Mouse (Mus musculus) embryonic fibroblast, embryonic 13.5 days (primary cell): ENCODE data around the gene Lurap1l.

Experiments used
- CTCF ChIP-seq: IDR thresholded peaks from 2 replicates; pipeline ENCODE4 v1.5.1; 2011; ENCODE audit warnings: mild to moderate bottlenecking, control low read depth, low read length, moderate library complexity, borderline replicate concordance; ENCODE audit not compliant: insufficient read depth
- POLR2A ChIP-seq: IDR thresholded peaks from 2 replicates; pipeline ENCODE4 v1.6.1; 2011; ENCODE audit warnings: low read depth, mild to moderate bottlenecking, control low read depth, low read length, moderate library complexity

DNA sequence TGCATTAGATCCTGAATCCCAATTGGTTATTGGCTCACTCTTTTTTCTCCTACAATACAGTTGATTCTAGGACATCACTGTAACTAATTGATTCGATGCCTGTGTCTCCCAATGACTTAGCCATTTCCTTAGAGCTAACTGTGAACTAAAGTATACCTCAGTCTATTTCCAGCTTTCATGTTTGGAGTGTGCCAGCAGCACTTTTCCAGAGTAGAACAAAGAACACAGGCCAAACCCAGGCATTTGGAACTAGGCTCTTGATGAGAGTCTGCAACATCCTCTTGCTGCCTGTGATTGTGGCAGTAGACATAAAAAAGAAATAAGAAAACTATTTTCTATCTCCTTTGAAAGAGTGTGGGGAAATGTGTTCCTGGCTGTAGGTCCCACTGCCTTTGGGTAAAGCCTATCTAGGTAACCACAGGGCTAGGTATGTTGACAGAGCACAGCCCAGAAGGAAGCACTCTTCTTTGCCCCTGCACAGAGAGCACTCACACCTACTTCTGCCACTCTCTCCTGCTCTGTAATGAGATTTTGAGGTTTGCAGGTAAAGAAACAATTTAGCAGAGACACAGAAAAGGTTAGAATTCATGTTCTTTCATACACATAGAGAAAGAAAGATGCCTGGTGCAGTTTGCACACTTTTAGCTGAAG lies 8.9 kb downstream of the Lurap1l start:
- no peak for TF ChIP-seq POLR2A
- no peak for TF ChIP-seq CTCF
